Mouse (Mus musculus): ENCODE results near the gene Mfap1b. TPM values are rescaled to one million over a fixed set of nuclear protein-coding genes. Genes with fewer than 3 reads are reported as not detected.
"Not testable (repeated sequence)": the region's sequence is repeated elsewhere in the genome, so short reads cannot be mapped to it uniquely, and the experiment has no call there.

Mfap1b gene
- polyA plus RNA-seq, 1 experiment from 2014 or later: 25.2 TPM

- no peak overlapping the region for H3K4me3 ChIP-seq (ENCODE audit: low read depth, low read length)
- H3K4me1 ChIP-seq (replicated peaks; ENCODE audit: control insufficient read depth, insufficient read depth): no peaks in the 10 kb centered on the region
- H3K9ac ChIP-seq (ENCODE audit: low read length): no peak overlapping the region
- no peaks in the 10 kb centered on the region for H3K27me3 ChIP-seq (ENCODE audit: control insufficient read depth, insufficient read depth, low read length)
- no peaks in the 10 kb centered on the region; the same call in 1 of the 2 replicates for H3K36me3 ChIP-seq (ENCODE audit: control insufficient read depth, insufficient read depth, low read length)
- WGBS: 76% methylated on average over 8 of the region's 8 CpGs
- H3K27ac ChIP-seq (replicated peaks): no peak overlapping the region
- H3K4me2 ChIP-seq (replicated peaks; ENCODE audit: low read depth): no peak overlapping the region
- H3K9me3 ChIP-seq (ENCODE audit: control insufficient read depth, low read length): no peaks in the 10 kb centered on the region
- peak; percentile 55 for ATAC-seq (ENCODE audit: low FRiP score, low TSS enrichment)
- TF ChIP-seq EP300 (optimal IDR thresholded peaks at IDR 0.05): no peak
- no peak for DNase-seq (ENCODE audit: low spot score)
Observed at GRCm38 (mm10) chr2:121511401-121511800, 37.5 kb upstream of the Mfap1b start.

- no peaks in the 10 kb centered on the region for H3K27me3 ChIP-seq (ENCODE audit: control insufficient read depth, insufficient read depth, low read length)
- peak; percentile 74 for ATAC-seq (ENCODE audit: low FRiP score, low TSS enrichment)
- H3K4me1 ChIP-seq (replicated peaks; ENCODE audit: control insufficient read depth, insufficient read depth): no peaks in the 10 kb centered on the region
- no peaks in the 10 kb centered on the region; the same call in 1 of the 2 replicates for H3K36me3 ChIP-seq (ENCODE audit: control insufficient read depth, insufficient read depth, low read length)
- no peak overlapping the region for H3K27ac ChIP-seq (replicated peaks)
- 18% methylated on average over 16 of the region's 16 CpGs for WGBS
- peak; percentile 84 for DNase-seq (ENCODE audit: low spot score)
- peak overlapping the region; percentile 56 for H3K4me2 ChIP-seq (replicated peaks; ENCODE audit: low read depth)
- H3K9me3 ChIP-seq (ENCODE audit: control insufficient read depth, low read length): no peaks in the 10 kb centered on the region
- peak overlapping the region; percentile 52; the same call in 1 of the 2 replicates for H3K9ac ChIP-seq (ENCODE audit: low read length)
- no peak for TF ChIP-seq CTCF (IDR thresholded peaks at IDR 0.05; ENCODE audit: low read depth)
- TF ChIP-seq EP300 (optimal IDR thresholded peaks at IDR 0.05): no peak
- peak overlapping the region; percentile 47 for H3K4me3 ChIP-seq (ENCODE audit: low read depth, low read length)
Observed at GRCm38 (mm10) chr2:121509584-121509983, 35.7 kb upstream of the Mfap1b start.

- TF ChIP-seq CTCF (IDR thresholded peaks at IDR 0.05; ENCODE audit: low read depth): no peak
- ATAC-seq (ENCODE audit: low FRiP score, low TSS enrichment) (no peak), DNase-seq (ENCODE audit: low spot score) (no peak)
- H3K36me3 ChIP-seq (ENCODE audit: control insufficient read depth, insufficient read depth, low read length): no peaks in the 10 kb centered on the region; the same call in 1 of the 2 replicates
- 51% methylated on average over 2 of the region's 2 CpGs for WGBS
- peak overlapping the region; percentile 56; the same call in 1 of the 2 replicates for H3K4me2 ChIP-seq (replicated peaks; ENCODE audit: low read depth)
- no peaks in the 10 kb centered on the region for H3K27me3 ChIP-seq (ENCODE audit: control insufficient read depth, insufficient read depth, low read length)
- H3K9ac ChIP-seq (ENCODE audit: low read length): no peak overlapping the region
- H3K9me3 ChIP-seq (ENCODE audit: control insufficient read depth, low read length): no peaks in the 10 kb centered on the region
- no peak overlapping the region for H3K27ac ChIP-seq (replicated peaks)
- H3K4me1 ChIP-seq (replicated peaks; ENCODE audit: control insufficient read depth, insufficient read depth): no peaks in the 10 kb centered on the region
- H3K4me3 ChIP-seq (ENCODE audit: low read depth, low read length): no peak overlapping the region
Observed at GRCm38 (mm10) chr2:121507951-121508330, 34.1 kb upstream of the Mfap1b start.

- H3K4me3 ChIP-seq (ENCODE audit: low read depth, low read length): peak overlapping the region; percentile 48
- 0 out of 2 replicates have a peak overlapping the region, but pooled peaks have one; percentile 0 for H3K9ac ChIP-seq (ENCODE audit: low read length)
- no peaks in the 10 kb centered on the region; the same call in 1 of the 2 replicates for H3K36me3 ChIP-seq (ENCODE audit: control insufficient read depth, insufficient read depth, low read length)
- no peak overlapping the region for H3K27ac ChIP-seq (replicated peaks)
- DNase-seq (ENCODE audit: low spot score): no peak
- no peaks in the 10 kb centered on the region for H3K9me3 ChIP-seq (ENCODE audit: control insufficient read depth, low read length)
- no peaks in the 10 kb centered on the region for H3K4me1 ChIP-seq (replicated peaks; ENCODE audit: control insufficient read depth, insufficient read depth)
- H3K4me2 ChIP-seq (replicated peaks; ENCODE audit: low read depth): peak overlapping the region; percentile 56
- ATAC-seq (ENCODE audit: low FRiP score, low TSS enrichment): no peak
- no peak for TF ChIP-seq EP300 (optimal IDR thresholded peaks at IDR 0.05)
- TF ChIP-seq CTCF (IDR thresholded peaks at IDR 0.05; ENCODE audit: low read depth): no peak
- no peaks in the 10 kb centered on the region for H3K27me3 ChIP-seq (ENCODE audit: control insufficient read depth, insufficient read depth, low read length)
- WGBS: 2% methylated on average over 12 of the region's 12 CpGs
Observed at GRCm38 (mm10) chr2:121507173-121507950, 33.5 kb upstream of the Mfap1b start.

- H3K4me1 ChIP-seq (replicated peaks; ENCODE audit: control insufficient read depth, insufficient read depth); H3K36me3 ChIP-seq (ENCODE audit: control insufficient read depth, insufficient read depth, low read length); H3K9me3 ChIP-seq (ENCODE audit: control insufficient read depth, low read length); H3K27me3 ChIP-seq (ENCODE audit: control insufficient read depth, insufficient read depth, low read length): not testable (repeated sequence)
- H3K27ac ChIP-seq (replicated peaks): peak within 1 kb of the TSS; percentile 72; the same call in 1 of the 2 replicates
- peak within 1 kb of the TSS; percentile 63 for H3K9ac ChIP-seq (ENCODE audit: low read length)
- DNase-seq (ENCODE audit: low spot score) (peak; percentile 87), ATAC-seq (ENCODE audit: low FRiP score, low TSS enrichment) (peak; percentile 91)
- H3K4me2 ChIP-seq (replicated peaks; ENCODE audit: low read depth): peak within 1 kb of the TSS; percentile 59
- TF ChIP-seq CTCF (IDR thresholded peaks at IDR 0.05; ENCODE audit: low read depth): peak; percentile 46; the same call in 1 of the 2 replicates
- under 1% methylated on average over 38 of the region's 42 CpGs for WGBS
- H3K4me3 ChIP-seq (ENCODE audit: low read depth, low read length): peak within 1 kb of the TSS; percentile 48
Observed at GRCm38 (mm10) chr2:121505942-121506882, 32.3 kb upstream of the Mfap1b start, which contains the start of the genes Mfap1a and Wdr76. TSS of gene Mfap1a (minus strand) at chr2:121506665. TSS of gene Wdr76 (plus strand) at chr2:121506723.

GRCm38 (mm10) chr2:121501550-121501949, 27.7 kb upstream of the Mfap1b start:
- ATAC-seq (ENCODE audit: low FRiP score, low TSS enrichment): 0 out of 2 replicates have a peak, but pooled peaks have one; percentile 51
- H3K4me1 ChIP-seq (replicated peaks; ENCODE audit: control insufficient read depth, insufficient read depth); DNase-seq (ENCODE audit: low spot score); H3K4me3 ChIP-seq (ENCODE audit: low read depth, low read length); H3K27ac ChIP-seq (replicated peaks); H3K4me2 ChIP-seq (replicated peaks; ENCODE audit: low read depth); H3K9me3 ChIP-seq (ENCODE audit: control insufficient read depth, low read length); H3K36me3 ChIP-seq (ENCODE audit: control insufficient read depth, insufficient read depth, low read length); H3K27me3 ChIP-seq (ENCODE audit: control insufficient read depth, insufficient read depth, low read length); H3K9ac ChIP-seq (ENCODE audit: low read length): not testable (repeated sequence)
- 17% methylated on average over 2 of the region's 6 CpGs for WGBS

GRCm38 (mm10) chr2:121484403-121484802, 10.5 kb upstream of the Mfap1b start:
- 67% methylated on average over 1 of the region's 2 CpGs for WGBS
- ATAC-seq (ENCODE audit: low FRiP score, low TSS enrichment); H3K4me1 ChIP-seq (replicated peaks; ENCODE audit: control insufficient read depth, insufficient read depth): not testable (repeated sequence)

More at GRCm38 (mm10) chr2:121484403-121484802, 10.5 kb upstream of the Mfap1b start:
- H3K4me3 ChIP-seq (ENCODE audit: low read depth, low read length); H3K4me2 ChIP-seq (replicated peaks; ENCODE audit: low read depth); H3K9ac ChIP-seq (ENCODE audit: low read length); H3K27ac ChIP-seq (replicated peaks); H3K9me3 ChIP-seq (ENCODE audit: control insufficient read depth, low read length); H3K36me3 ChIP-seq (ENCODE audit: control insufficient read depth, insufficient read depth, low read length); DNase-seq (ENCODE audit: low spot score); H3K27me3 ChIP-seq (ENCODE audit: control insufficient read depth, insufficient read depth, low read length): not testable (repeated sequence)

All from stomach, postnatal 0 days (tissue).